In genomic region chr11:63918321-63919105, GRCm38 (mm10) we compare ENCODE assay signal across 9 mouse cellular contexts. TPM values are rescaled to one million over a fixed set of nuclear protein-coding genes. Genes with fewer than 3 reads are reported as not detected.
DNase-seq lines count a peak whose midpoint lies in the region; ATAC-seq lines count a peak whose summit lies in the region.
"Had no signal": no experiment of that assay in that cellular context is flagged by ENCODE, and none has a peak within 500 bp of the region (broad histone marks: within the 10 kb centered on the region; RNA-seq: fewer than 3 reads in every experiment).

No protein-coding gene starts in this region.

- no peak overlapping the region for H3K27ac ChIP-seq in forebrain, embryonic 11.5 days (ENCODE audit: low read depth, low read length)
- H3K27ac ChIP-seq in kidney, embryonic 15.5 days, result peak overlapping the region; percentile 85
- peak overlapping the region; percentile 73; the same call in 1 of the 2 replicates for H3K27ac ChIP-seq in midbrain, embryonic 12.5 days (replicated peaks)
- H3K27ac ChIP-seq: gastrocnemius, adult 2 months had no signal

- WGBS in forebrain, embryonic 11.5 days, result 5% methylated on average over 17 of the region's 17 CpGs
- WGBS in kidney, embryonic 15.5 days, result 18% methylated on average over 17 of the region's 17 CpGs
- WGBS in midbrain, embryonic 12.5 days, result 4% methylated on average over 17 of the region's 17 CpGs

- peaks cover 73% of the 10 kb centered on the region for H3K27me3 ChIP-seq in forebrain, embryonic 11.5 days (ENCODE audit: control insufficient read depth, insufficient read depth, low read length)
- H3K27me3 ChIP-seq in kidney, embryonic 15.5 days, result peaks cover 83% of the 10 kb centered on the region
- H3K27me3 ChIP-seq in midbrain, embryonic 12.5 days, result peaks cover 42% of the 10 kb centered on the region

- H3K4me1 ChIP-seq in forebrain, embryonic 11.5 days (replicated peaks; ENCODE audit: control insufficient read depth, insufficient read depth, low read length), result peaks cover 25% of the 10 kb centered on the region; the same call in 1 of the 2 replicates
- peaks cover 78% of the 10 kb centered on the region for H3K4me1 ChIP-seq in kidney, embryonic 15.5 days
- H3K4me1 ChIP-seq in midbrain, embryonic 12.5 days, result peaks cover 62% of the 10 kb centered on the region

- no peaks in the 10 kb centered on the region for H3K36me3 ChIP-seq in forebrain, embryonic 11.5 days (ENCODE audit: control insufficient read depth, insufficient read depth, low read length)
- H3K36me3 ChIP-seq in kidney, embryonic 15.5 days, result no peaks in the 10 kb centered on the region
- no peaks in the 10 kb centered on the region for H3K36me3 ChIP-seq in midbrain, embryonic 12.5 days

- H3K9me3 ChIP-seq in forebrain, embryonic 11.5 days (ENCODE audit: control insufficient read depth, low read length), result no peaks in the 10 kb centered on the region
- H3K9me3 ChIP-seq in kidney, embryonic 15.5 days (replicated peaks), result no peaks in the 10 kb centered on the region
- no peaks in the 10 kb centered on the region for H3K9me3 ChIP-seq in midbrain, embryonic 12.5 days

- ATAC-seq in forebrain, embryonic 11.5 days (replicated peaks; ENCODE audit: low FRiP score), result no peak
- peak; percentile 23; the same call in 1 of the 2 replicates for ATAC-seq in kidney, embryonic 15.5 days (replicated peaks; ENCODE audit: low FRiP score)
- ATAC-seq in midbrain, embryonic 12.5 days (ENCODE audit: low FRiP score, low read depth), result no peak
- ATAC-seq in monocyte, adult 5-6 weeks (replicated peaks; ENCODE audit: insufficient number of reproducible peaks, low FRiP score, low TSS enrichment, poor library complexity, severe bottlenecking), result no peak

- no peak overlapping the region for H3K9ac ChIP-seq in forebrain, embryonic 11.5 days (ENCODE audit: low read length)
- H3K9ac ChIP-seq in kidney, embryonic 15.5 days, result no peak overlapping the region
- peak overlapping the region; percentile 87 for H3K9ac ChIP-seq in midbrain, embryonic 12.5 days (replicated peaks)

- peak overlapping the region; percentile 88 for H3K4me2 ChIP-seq in forebrain, embryonic 11.5 days (ENCODE audit: low read depth, low read length, severe bottlenecking)
- peak overlapping the region; percentile 87 for H3K4me2 ChIP-seq in kidney, embryonic 15.5 days
- peak overlapping the region; percentile 84 for H3K4me2 ChIP-seq in midbrain, embryonic 12.5 days (replicated peaks)

- DNase-seq in embryo, embryonic 10.5 days (ENCODE audit: low spot score), result peak; percentile 64
- no peak for DNase-seq in forebrain, embryonic 11.5 days (ENCODE audit: low spot score)
- DNase-seq in urinary bladder, adult 18-20 months (ENCODE audit: low spot score in 2 of 2), result no peak
- no peak for DNase-seq in natural killer cell, adult 2 months (ENCODE audit: low spot score in 2 of 2)
- no peak for DNase-seq in frontal cortex, postnatal 25 days (ENCODE audit: low spot score in 2 of 2)
- DNase-seq: gastrocnemius, adult 2 months had no signal

- H3K4me3 ChIP-seq in forebrain, embryonic 11.5 days (ENCODE audit: low read depth, low read length), result peak overlapping the region; percentile 51
- peak overlapping the region; percentile 65 for H3K4me3 ChIP-seq in kidney, embryonic 15.5 days (replicated peaks)
- peak overlapping the region; percentile 85 for H3K4me3 ChIP-seq in midbrain, embryonic 12.5 days

RNA-seq across cellular contexts. Expression of gene Hs3st3b1, which starts 3.6 kb away (rescaled TPM):
- 6.4 and 7.0 TPM in 2 replicates for polyA plus RNA-seq in forebrain, embryonic 11.5 days (2014; fragmentation: Nextera tagmentation; extraction: Ambion mirVana)
- 33.2 and 34.6 TPM in 2 replicates for polyA plus RNA-seq in kidney, embryonic 15.5 days (2015; fragmentation: Nextera tagmentation; extraction: Ambion mirVana)
- 20.1 and 22.0 TPM in 2 replicates for polyA plus RNA-seq in midbrain, embryonic 12.5 days (2016; fragmentation: Nextera tagmentation; extraction: Ambion mirVana)
- total RNA-seq in monocyte, adult 5-6 weeks (2017), result 16.4 to 32.5 TPM (median 17.9 TPM) in 3 replicates
